Mouse (Mus musculus): Measurements from ENCODE around the gene Tcf3.

DNA sequence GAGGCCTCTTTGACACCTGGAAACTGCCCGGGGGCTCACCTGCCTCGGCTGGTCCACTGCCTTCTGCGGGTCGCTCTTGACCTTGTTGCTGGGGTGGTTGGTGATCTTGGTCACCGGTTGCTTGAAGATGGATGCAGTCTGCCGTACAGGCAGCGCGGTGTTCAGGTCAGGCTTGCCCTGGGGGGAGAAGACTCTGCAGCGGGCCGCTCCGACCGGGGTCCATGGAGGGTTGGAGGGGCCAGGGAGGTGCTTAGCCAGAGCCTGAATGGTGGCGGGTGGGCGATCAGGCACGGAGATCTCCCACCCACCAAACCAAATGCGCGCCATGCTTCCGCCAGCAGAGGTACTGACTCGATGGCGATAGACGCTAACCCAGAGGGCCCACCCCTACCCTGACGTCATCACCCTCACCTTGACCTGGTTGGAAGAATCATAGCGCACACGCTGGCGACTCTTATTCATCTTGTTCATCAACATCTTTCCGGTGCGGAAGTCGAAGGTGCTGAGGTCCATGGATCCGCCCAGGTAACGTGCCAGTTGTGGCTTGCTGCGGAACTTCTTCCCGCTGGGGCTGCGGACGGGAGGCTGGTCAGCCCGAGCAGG is 38.3 kb downstream of the Tcf3 start:
- no peak for TF ChIP-seq EP300 (IDR thresholded peaks at IDR 0.05; ENCODE audit: insufficient read depth, low read depth, low read length)
- no peak for TF ChIP-seq CTCF (IDR thresholded peaks at IDR 0.05)
- no peak for TF ChIP-seq POLR2A (IDR thresholded peaks at IDR 0.05; ENCODE audit: insufficient read depth, low read depth, low read length)
